Mouse (Mus musculus): Measurements from ENCODE around the gene Susd1. TPM values are rescaled to one million over a fixed set of nuclear protein-coding genes. Genes with fewer than 3 reads are reported as not detected.

Gene Susd1
- total RNA-seq, 2 experiments from 2014 or later: 5.5 to 7.3 TPM

GRCm38 (mm10) chr4:59434039-59434438 is 4.4 kb downstream of the Susd1 start:
- DNase-seq: no peak

- DNase-seq: no peak
These were observed 9.3 kb downstream of the Susd1 start for GRCm38 (mm10) chr4:59429128-59429527.

GRCm38 (mm10) chr4:59426429-59426828 is 12.0 kb downstream of the Susd1 start:
- no peak for DNase-seq

GRCm38 (mm10) chr4:59422808-59423207 is 15.6 kb downstream of the Susd1 start:
- no peak for DNase-seq

- peak; percentile 20 for DNase-seq
These were observed 16.2 kb downstream of the Susd1 start for GRCm38 (mm10) chr4:59422025-59422783.

GRCm38 (mm10) chr4:59421369-59421746 is 17.1 kb downstream of the Susd1 start:
- no peak for DNase-seq

GRCm38 (mm10) chr4:59420695-59421368 is 17.6 kb downstream of the Susd1 start:
- DNase-seq: no peak

GRCm38 (mm10) chr4:59419211-59419610 is 19.2 kb downstream of the Susd1 start:
- peak; percentile 42 for DNase-seq

- DNase-seq: no peak
These were observed 25.0 kb downstream of the Susd1 start for GRCm38 (mm10) chr4:59413428-59413827.

- DNase-seq: no peak
These were observed 27.3 kb downstream of the Susd1 start for GRCm38 (mm10) chr4:59411153-59411552.

GRCm38 (mm10) chr4:59407766-59408165 is 30.7 kb downstream of the Susd1 start:
- DNase-seq: no peak

GRCm38 (mm10) chr4:59404375-59404774 is 34.1 kb downstream of the Susd1 start:
- DNase-seq: peak; percentile 47

- no peak for DNase-seq
These were observed 37.5 kb downstream of the Susd1 start for GRCm38 (mm10) chr4:59400931-59401330.

- no peak for DNase-seq
These were observed 39.1 kb downstream of the Susd1 start for GRCm38 (mm10) chr4:59399343-59399742.

GRCm38 (mm10) chr4:59395528-59395927 is 42.9 kb downstream of the Susd1 start:
- DNase-seq: no peak

- DNase-seq: no peak
These were observed 44.3 kb downstream of the Susd1 start for GRCm38 (mm10) chr4:59394155-59394554.

GRCm38 (mm10) chr4:59388447-59389030 is 49.9 kb downstream of the Susd1 start:
- no peak for DNase-seq

GRCm38 (mm10) chr4:59387387-59388210 is 50.8 kb downstream of the Susd1 start:
- no peak for DNase-seq

- DNase-seq: no peak
These were observed 53.1 kb downstream of the Susd1 start for GRCm38 (mm10) chr4:59385254-59385895.

- no peak for DNase-seq
These were observed 54.6 kb downstream of the Susd1 start for GRCm38 (mm10) chr4:59383791-59384190.

GRCm38 (mm10) chr4:59382131-59382530 is 56.3 kb downstream of the Susd1 start:
- DNase-seq: peak; percentile 30
